Mouse (Mus musculus) hindbrain, embryonic 13.5 days (tissue): ENCODE measurements around the gene Gm20671. TPM values are rescaled to one million over a fixed set of nuclear protein-coding genes. Genes with fewer than 3 reads are reported as not detected.
"Not testable (repeated sequence)": the region's sequence is repeated elsewhere in the genome, so short reads cannot be mapped to it uniquely, and the experiment has no call there.

Source experiments
- ATAC-seq: fragments of 200-750 bp; cut with Nextera tagmentation; 2 replicates; pipeline ENCODE4 v1.8.0; 2017; ENCODE audit warnings: moderate TSS enrichment; ENCODE audit not compliant: low FRiP score
- H3K27ac ChIP-seq: fragments of 300-500 bp; sonication (generic); 2 replicates; pipeline ENCODE4 v1.5.1; 2015; ENCODE audit warnings: inconsistent platforms, mild to moderate bottlenecking, moderate library complexity
- H3K27me3 ChIP-seq: fragments of 300-500 bp; sonication (generic); 2 replicates; pipeline ENCODE4 v1.6.1; 2015; ENCODE audit warnings: mild to moderate bottlenecking, inconsistent platforms
- H3K36me3 ChIP-seq: fragments of 300-500 bp; sonication (generic); 2 replicates; pipeline ENCODE4 v1.6.1; 2015; ENCODE audit warnings: mild to moderate bottlenecking, inconsistent platforms
- H3K4me1 ChIP-seq: fragments of 300-500 bp; sonication (generic); replicated peaks from 2 replicates; pipeline ENCODE4 v1.6.1; 2015; ENCODE audit warnings: inconsistent platforms
- H3K4me2 ChIP-seq: fragments of 300-500 bp; sonication (generic); 2 replicates; pipeline ENCODE4 v1.6.1; 2015; ENCODE audit warnings: inconsistent platforms, mild to moderate bottlenecking, moderate library complexity
- H3K4me3 ChIP-seq: fragments of 300-500 bp; sonication (generic); 2 replicates; pipeline ENCODE4 v1.5.1; 2015; ENCODE audit warnings: mild to moderate bottlenecking, inconsistent platforms
- H3K9ac ChIP-seq: fragments of 300-500 bp; sonication (generic); 2 replicates; pipeline ENCODE4 v1.6.1; 2015; ENCODE audit warnings: mild to moderate bottlenecking, inconsistent platforms
- H3K9me3 ChIP-seq: fragments of 300-500 bp; sonication (generic); 2 replicates; pipeline ENCODE4 v1.6.1; 2016; ENCODE audit warnings: inconsistent platforms
- WGBS: fragments of 180-500 bp; shearing (Covaris S2); methylation state at CpG from one replicate; pipeline ENCODE4 v1.1.7; 2015; 5-methylcytosine and 5-hydroxymethylcytosine counted together
- polyA plus RNA-seq: library from polyadenylated mRNA; unstranded; fragments of >200 nt; fragmentation: Nextera tagmentation; extraction: Ambion mirVana; gene quantifications from 2 replicates; pipeline ENCODE4 v1.2.1, GENCODE M21; 2015

Gm20671 gene
- polyA plus RNA-seq, 1 experiment from 2014 or later = not detected

DNA sequence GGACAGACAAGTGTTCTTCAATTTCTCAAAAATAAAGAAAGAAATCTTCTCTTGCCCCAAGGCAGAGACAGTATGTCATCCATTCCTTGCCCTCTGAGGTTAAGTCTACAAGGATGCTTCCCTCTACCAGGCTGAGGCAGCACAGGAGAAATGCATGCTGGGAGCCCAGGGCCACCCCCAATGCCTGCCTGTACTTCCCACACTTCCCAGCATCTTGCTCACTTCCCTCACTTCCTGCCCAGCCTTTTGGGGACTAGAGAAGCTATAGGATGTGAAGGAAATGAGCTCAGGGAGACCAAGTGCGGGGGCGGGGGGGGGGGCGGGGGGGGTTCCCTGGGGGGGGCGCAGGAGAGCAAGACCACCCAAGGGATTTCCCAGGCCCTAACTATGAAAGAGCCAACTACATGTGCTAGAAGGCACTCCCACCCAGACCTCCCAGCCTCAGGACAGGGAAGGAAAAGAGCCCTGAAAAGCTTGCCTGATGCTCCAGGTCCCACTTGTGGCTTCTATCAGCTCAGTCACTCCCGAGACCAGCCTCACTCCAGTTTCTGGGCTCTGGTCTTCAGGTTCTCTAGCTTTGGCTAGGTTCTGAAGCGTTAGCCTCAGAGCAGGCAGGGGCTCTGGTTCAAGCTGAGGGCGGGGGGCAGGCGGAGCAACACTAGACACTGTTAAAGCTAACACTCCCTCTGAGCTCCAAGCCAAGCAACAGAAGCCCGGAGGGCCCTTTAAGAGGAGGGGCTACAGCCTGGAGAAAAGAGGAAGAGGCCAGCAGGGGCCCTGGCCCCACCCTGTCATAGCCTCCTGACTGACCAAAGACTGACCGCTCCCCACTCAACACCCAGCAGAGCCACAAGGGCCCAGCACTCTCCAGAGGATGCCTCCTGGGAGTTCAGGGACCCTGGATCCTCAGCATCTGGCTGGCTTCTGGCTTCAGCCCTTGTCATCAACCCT is 80.9 kb downstream of the Gm20671 start:
- Histone ChIP-seq H3K9me3 (no peaks in the 10 kb centered on the region), H3K27me3 (no peaks in the 10 kb centered on the region), H3K9ac (peak overlapping the region; percentile 53), H3K27ac (peak overlapping the region; percentile 71), H3K4me1 (peaks cover 33% of the 10 kb centered on the region), H3K36me3 (no peaks in the 10 kb centered on the region), H3K4me3 (peak overlapping the region; percentile 27), H3K4me2 (peak overlapping the region; percentile 34)
- 10% methylated on average over 7 of the region's 10 CpGs for WGBS
- 0 out of 2 replicates have a peak, but pooled peaks have one; percentile 14 for ATAC-seq

DNA sequence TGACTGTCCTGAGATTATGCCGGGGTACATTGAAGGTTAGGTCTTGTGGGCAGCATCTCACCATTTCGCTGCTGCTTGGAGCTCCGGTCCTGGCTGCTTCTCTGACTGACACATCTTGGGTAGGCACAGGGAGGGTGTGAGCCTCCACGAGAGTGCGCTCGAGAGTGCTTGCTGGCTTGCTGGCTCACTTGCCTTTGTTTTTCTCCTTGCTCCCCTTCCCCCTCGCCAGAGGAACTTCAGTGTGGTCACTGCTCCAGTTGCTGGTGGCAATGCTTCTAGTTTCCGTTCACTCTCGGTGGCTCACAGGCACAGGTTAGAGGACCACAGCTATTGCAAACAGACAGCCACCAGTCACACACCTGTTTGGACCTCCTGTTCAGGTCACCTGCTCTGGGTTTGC is 84.8 kb downstream of the Gm20671 start:
- H3K4me2 ChIP-seq = no peak overlapping the region
- H3K27ac ChIP-seq = peak overlapping the region; percentile 79
- peaks cover 7% of the 10 kb centered on the region for H3K36me3 ChIP-seq
- 41% methylated on average over 9 of the region's 9 CpGs for WGBS
- peak; percentile 41 for ATAC-seq
- no peaks in the 10 kb centered on the region for H3K9me3 ChIP-seq
- no peak overlapping the region for H3K4me3 ChIP-seq
- no peaks in the 10 kb centered on the region for H3K27me3 ChIP-seq
- H3K9ac ChIP-seq = 0 out of 2 replicates have a peak overlapping the region, but pooled peaks have one; percentile 29
- peaks cover 35% of the 10 kb centered on the region for H3K4me1 ChIP-seq

DNA sequence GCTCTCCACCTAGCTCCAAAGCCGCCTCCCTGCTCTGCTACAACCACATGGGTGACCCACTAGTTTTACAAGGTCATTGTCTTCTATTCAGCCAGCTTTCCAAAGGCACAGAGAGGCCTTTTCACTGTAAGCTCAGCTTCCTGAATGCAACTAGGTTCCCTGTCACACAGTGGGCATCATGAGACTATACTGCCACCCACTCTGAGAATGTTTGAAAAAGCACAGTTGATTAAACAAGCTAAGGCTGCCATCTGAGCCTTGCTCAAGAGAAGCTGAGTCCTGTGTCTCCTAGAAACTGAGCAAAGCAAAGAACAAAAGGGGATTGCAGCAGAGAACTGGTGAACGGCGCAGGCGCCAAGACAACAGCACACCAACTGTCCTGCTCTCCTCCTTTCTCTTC is 85.5 kb downstream of the Gm20671 start:
- H3K4me2 ChIP-seq, H3K27me3 ChIP-seq, H3K9ac ChIP-seq, H3K9me3 ChIP-seq, H3K4me3 ChIP-seq: not testable (repeated sequence)
- H3K36me3 ChIP-seq = peaks cover 15% of the 10 kb centered on the region
- peaks cover 30% of the 10 kb centered on the region for H3K4me1 ChIP-seq
- peak; percentile 44; the same call in 1 of the 2 replicates for ATAC-seq
- peak overlapping the region; percentile 79 for H3K27ac ChIP-seq
- 61% methylated on average over 4 of the region's 4 CpGs for WGBS

GRCm38 (mm10) chr5:32740850-32741249 is 86.1 kb downstream of the Gm20671 start:
- 84% methylated on average over 8 of the region's 8 CpGs for WGBS
- H3K36me3 ChIP-seq = peaks cover 17% of the 10 kb centered on the region
- not testable (repeated sequence) for ATAC-seq, H3K9me3 ChIP-seq, H3K9ac ChIP-seq, H3K4me2 ChIP-seq, H3K27me3 ChIP-seq, H3K4me3 ChIP-seq
- H3K4me1 ChIP-seq = peaks cover 25% of the 10 kb centered on the region
- H3K27ac ChIP-seq = peak overlapping the region; percentile 79

- no peak for ATAC-seq
- peak overlapping the region; percentile 19; the same call in 1 of the 2 replicates for H3K9ac ChIP-seq
- H3K4me3 ChIP-seq = no peak overlapping the region
- no peak overlapping the region for H3K4me2 ChIP-seq
- no peaks in the 10 kb centered on the region for H3K27me3 ChIP-seq
- 0 out of 2 replicates have a peak overlapping the region, but pooled peaks have one; percentile 79 for H3K27ac ChIP-seq
- H3K9me3 ChIP-seq = no peaks in the 10 kb centered on the region
- peaks cover 24% of the 10 kb centered on the region for H3K36me3 ChIP-seq
- WGBS = 100% methylated on average over 3 of the region's 3 CpGs
- H3K4me1 ChIP-seq = peaks cover 18% of the 10 kb centered on the region
These were observed 86.8 kb downstream of the Gm20671 start for GRCm38 (mm10) chr5:32740138-32740537.

DNA sequence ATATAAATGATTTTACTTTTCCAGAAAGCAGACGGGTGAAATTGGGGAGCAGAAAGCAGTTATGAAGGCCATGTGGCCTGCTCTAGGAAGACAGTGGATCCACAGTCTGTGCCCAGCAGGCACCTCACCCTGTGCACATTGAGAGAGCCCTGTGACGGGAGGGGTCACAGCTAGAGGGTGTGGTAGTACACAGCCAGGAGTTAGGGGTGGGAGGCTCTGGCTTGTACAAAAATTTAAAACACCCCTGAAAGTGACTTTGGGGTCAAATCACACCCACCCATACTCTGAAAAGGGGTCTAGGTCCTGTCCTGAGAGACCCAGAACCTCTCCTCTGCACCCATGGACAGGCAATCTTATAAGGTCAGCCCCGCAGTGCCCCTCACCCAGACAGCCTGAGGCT is 90.1 kb downstream of the Gm20671 start:
- H3K27me3 ChIP-seq, H3K4me3 ChIP-seq, H3K27ac ChIP-seq, H3K9me3 ChIP-seq, H3K4me2 ChIP-seq, H3K4me1 ChIP-seq, H3K9ac ChIP-seq, ATAC-seq: not testable (repeated sequence)
- WGBS = 84% methylated on average over 3 of the region's 3 CpGs
- H3K36me3 ChIP-seq = peaks cover 39% of the 10 kb centered on the region

DNA sequence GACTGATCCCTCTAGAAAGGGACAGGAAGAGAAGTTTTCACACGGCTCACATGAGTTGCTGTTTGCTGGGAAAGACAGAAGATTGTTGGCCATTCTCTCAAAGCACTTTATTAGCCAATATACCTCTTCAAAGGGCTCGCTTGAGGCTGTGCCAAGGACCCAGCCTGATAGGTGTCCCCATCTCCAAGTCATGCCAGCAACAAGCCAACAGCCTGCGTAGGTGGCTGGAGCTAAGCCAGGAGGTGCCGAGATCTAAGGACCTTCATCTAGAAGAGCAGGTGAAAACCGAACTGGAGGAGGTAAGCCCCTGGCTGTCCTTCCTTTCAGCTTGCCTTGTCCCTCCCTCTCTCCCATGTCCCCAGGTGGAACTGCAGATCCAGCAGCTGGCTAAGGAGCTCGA is 91.1 kb downstream of the Gm20671 start:
- WGBS = 96% methylated on average over 6 of the region's 6 CpGs
- no peaks in the 10 kb centered on the region; the same call in 1 of the 2 replicates for H3K4me1 ChIP-seq
- no peak overlapping the region for H3K4me2 ChIP-seq
- no peak overlapping the region for H3K4me3 ChIP-seq
- H3K27ac ChIP-seq = no peak overlapping the region
- H3K9me3 ChIP-seq = no peaks in the 10 kb centered on the region
- peaks cover 39% of the 10 kb centered on the region for H3K36me3 ChIP-seq
- no peak overlapping the region for H3K9ac ChIP-seq
- no peaks in the 10 kb centered on the region for H3K27me3 ChIP-seq
- no peak for ATAC-seq

DNA sequence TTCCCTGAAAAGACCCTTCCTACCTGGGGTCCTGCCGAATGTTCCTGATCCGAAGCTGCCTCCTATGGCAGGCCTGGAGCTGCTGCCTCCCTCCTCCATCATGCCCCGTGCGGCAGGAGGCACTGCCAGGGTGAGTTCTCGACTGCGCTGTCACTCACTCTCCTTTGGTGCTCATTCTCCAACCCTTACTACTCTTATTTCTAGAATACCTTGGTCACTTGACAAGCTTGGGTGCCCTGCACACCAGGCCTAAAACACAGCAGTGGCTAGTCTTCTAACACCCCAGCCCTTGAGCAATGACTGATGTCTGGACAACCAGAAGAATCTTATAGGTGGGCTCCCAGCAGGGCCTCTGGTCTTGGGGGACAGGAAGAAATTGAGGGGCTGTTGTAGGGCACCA is 93.0 kb downstream of the Gm20671 start:
- not testable (repeated sequence) for H3K9me3 ChIP-seq, H3K27me3 ChIP-seq, H3K4me2 ChIP-seq, H3K4me1 ChIP-seq, ATAC-seq, H3K4me3 ChIP-seq, H3K9ac ChIP-seq, H3K27ac ChIP-seq
- peaks cover 39% of the 10 kb centered on the region for H3K36me3 ChIP-seq
- 92% methylated on average over 6 of the region's 6 CpGs for WGBS

GRCm38 (mm10) chr5:32728851-32729250 is 98.1 kb downstream of the Gm20671 start:
- no peak overlapping the region for H3K27ac ChIP-seq
- H3K9ac ChIP-seq = no peak overlapping the region
- H3K4me1 ChIP-seq = no peaks in the 10 kb centered on the region
- H3K27me3 ChIP-seq = no peaks in the 10 kb centered on the region
- no peak for ATAC-seq
- H3K4me3 ChIP-seq = no peak overlapping the region
- peaks cover 7% of the 10 kb centered on the region for H3K36me3 ChIP-seq
- H3K4me2 ChIP-seq = no peak overlapping the region
- H3K9me3 ChIP-seq = no peaks in the 10 kb centered on the region
- 84% methylated on average over 8 of the region's 8 CpGs for WGBS

DNA sequence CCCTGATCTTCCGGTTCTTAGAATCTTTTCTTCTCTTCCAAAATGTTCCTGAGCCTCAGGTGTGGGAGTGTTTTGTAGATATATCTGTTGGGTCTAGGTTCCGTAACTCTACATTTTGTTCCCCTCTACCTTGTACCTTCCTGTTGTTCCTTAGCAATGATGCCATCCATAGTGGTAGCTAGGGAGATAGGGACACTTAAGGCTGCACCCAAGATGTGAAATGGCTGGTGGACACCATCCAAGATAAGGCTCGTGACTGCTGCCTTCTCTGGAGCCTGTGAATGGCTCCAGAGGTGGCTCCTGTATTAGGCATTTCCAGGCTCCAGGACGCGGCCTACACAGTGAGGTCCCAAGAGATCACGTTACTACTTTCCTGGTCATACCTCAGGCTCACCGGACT is 98.6 kb downstream of the Gm20671 start:
- H3K4me2 ChIP-seq = no peak overlapping the region
- no peak overlapping the region for H3K4me3 ChIP-seq
- ATAC-seq = no peak
- H3K27me3 ChIP-seq = no peaks in the 10 kb centered on the region
- 89% methylated on average over 7 of the region's 7 CpGs for WGBS
- H3K9ac ChIP-seq = no peak overlapping the region
- H3K9me3 ChIP-seq = no peaks in the 10 kb centered on the region
- H3K36me3 ChIP-seq = peaks cover 1% of the 10 kb centered on the region
- H3K27ac ChIP-seq = no peak overlapping the region
- H3K4me1 ChIP-seq = no peaks in the 10 kb centered on the region

DNA sequence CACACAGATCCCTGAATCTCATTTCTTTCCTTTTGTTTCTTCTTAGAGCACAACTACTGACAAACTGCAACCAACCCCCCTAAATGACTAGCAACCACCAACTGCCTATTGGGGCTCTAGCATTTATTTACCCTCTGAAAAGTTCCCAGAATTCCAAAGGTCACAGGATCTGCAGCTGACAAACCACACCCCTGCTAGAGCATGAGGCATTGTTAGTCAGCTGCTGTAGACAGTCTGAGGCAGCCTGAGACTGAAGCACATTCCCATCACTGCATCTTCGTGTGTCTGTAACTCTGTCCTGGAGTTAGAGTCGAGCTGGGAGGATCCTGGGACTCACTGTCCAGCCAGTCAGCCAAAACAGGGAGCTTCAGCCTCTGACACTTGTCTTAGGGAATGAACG is 101.5 kb downstream of the Gm20671 start:
- H3K4me1 ChIP-seq, H3K27ac ChIP-seq, H3K36me3 ChIP-seq, H3K4me2 ChIP-seq, ATAC-seq, H3K9ac ChIP-seq, H3K27me3 ChIP-seq, H3K4me3 ChIP-seq, H3K9me3 ChIP-seq: not testable (repeated sequence)
- 80% methylated on average over 3 of the region's 3 CpGs for WGBS

DNA sequence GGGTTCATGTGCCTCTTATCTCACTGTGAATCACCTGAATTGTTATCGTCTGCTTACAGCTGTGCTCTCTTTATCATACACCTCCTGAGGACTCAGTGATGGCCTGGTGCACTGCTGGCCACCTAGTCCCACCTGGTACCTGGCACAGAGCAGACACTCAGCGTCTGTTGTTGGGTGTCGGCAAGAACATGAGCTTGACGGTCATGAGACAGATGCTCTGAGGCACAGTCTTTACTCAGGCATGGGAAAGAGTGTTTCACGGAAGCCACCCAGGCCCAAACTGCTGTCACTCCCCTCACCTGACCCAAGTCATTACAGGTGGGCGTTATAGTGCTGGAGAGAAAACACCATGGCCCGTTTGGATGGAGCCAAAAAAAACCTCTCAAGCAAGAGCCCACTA is 102.9 kb downstream of the Gm20671 start:
- Histone ChIP-seq H3K9me3 (no peaks in the 10 kb centered on the region), H3K4me2 (no peak overlapping the region), H3K27me3 (no peaks in the 10 kb centered on the region), H3K27ac (no peak overlapping the region), H3K4me3 (no peak overlapping the region), H3K36me3 (no peaks in the 10 kb centered on the region), H3K9ac (no peak overlapping the region), H3K4me1 (no peaks in the 10 kb centered on the region)
- no peak for ATAC-seq
- WGBS = 91% methylated on average over 7 of the region's 7 CpGs

DNA sequence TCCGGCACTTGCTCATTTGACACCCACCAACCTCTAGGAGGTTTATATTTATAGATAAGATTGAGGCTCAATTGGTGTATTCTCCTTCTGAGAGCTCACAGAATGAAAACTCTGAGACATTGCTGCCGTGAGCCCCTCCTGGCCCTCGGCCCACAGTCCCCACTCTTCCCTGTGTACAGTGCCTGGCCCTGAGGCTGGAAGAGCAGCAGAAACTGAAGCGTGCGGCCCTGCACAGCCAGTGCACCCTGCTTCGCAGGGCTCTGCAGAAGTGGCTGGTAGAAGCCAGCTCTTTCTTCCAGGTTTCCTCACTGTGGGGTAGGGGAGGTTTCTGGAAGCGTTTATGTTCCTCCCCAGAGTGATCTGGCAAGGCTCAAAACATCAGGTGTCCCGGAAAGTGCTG is 104.2 kb downstream of the Gm20671 start:
- not testable (repeated sequence) for H3K27ac ChIP-seq, H3K4me1 ChIP-seq, H3K4me2 ChIP-seq, H3K27me3 ChIP-seq, H3K4me3 ChIP-seq, H3K9ac ChIP-seq, H3K36me3 ChIP-seq, ATAC-seq, H3K9me3 ChIP-seq
- WGBS = 91% methylated on average over 8 of the region's 8 CpGs
